Mouse (Mus musculus): ENCODE data around the gene Nos1.
A peak's percentile ranks its signal among the peaks of the same experiment; 100 is the strongest.
"Not testable (repeated sequence)": the region's sequence is repeated elsewhere in the genome, so short reads cannot be mapped to it uniquely, and the experiment has no call there.

Nos1 gene

GRCm38 (mm10) chr5:117840203-117840602 is 59.4 kb downstream of the Nos1 start:
- DNase-seq = peak; percentile 21

GRCm38 (mm10) chr5:117840988-117841387 is 60.2 kb downstream of the Nos1 start:
- peak; percentile 26 for DNase-seq

- DNase-seq = peak; percentile 34
These were observed 61.0 kb downstream of the Nos1 start for GRCm38 (mm10) chr5:117841651-117842347.

GRCm38 (mm10) chr5:117842699-117843098 is 61.9 kb downstream of the Nos1 start:
- DNase-seq = no peak

GRCm38 (mm10) chr5:117844611-117845010 is 63.8 kb downstream of the Nos1 start:
- DNase-seq = no peak

- no peak for DNase-seq
These were observed 69.6 kb downstream of the Nos1 start for GRCm38 (mm10) chr5:117850474-117850873.

GRCm38 (mm10) chr5:117853741-117854140 is 72.9 kb downstream of the Nos1 start:
- DNase-seq = no peak

GRCm38 (mm10) chr5:117864588-117865300 is 83.9 kb downstream of the Nos1 start:
- peak; percentile 90 for DNase-seq

- DNase-seq = no peak
These were observed 85.0 kb downstream of the Nos1 start for GRCm38 (mm10) chr5:117865876-117866275.

GRCm38 (mm10) chr5:117871614-117872013 is 90.8 kb downstream of the Nos1 start:
- DNase-seq = no peak

- DNase-seq = no peak
These were observed 93.0 kb downstream of the Nos1 start for GRCm38 (mm10) chr5:117873807-117874206.

GRCm38 (mm10) chr5:117874236-117874635 is 93.4 kb downstream of the Nos1 start:
- no peak for DNase-seq

GRCm38 (mm10) chr5:117879136-117879535 is 98.3 kb downstream of the Nos1 start:
- no peak for DNase-seq

GRCm38 (mm10) chr5:117880916-117881555 is 100.2 kb downstream of the Nos1 start:
- DNase-seq = peak; percentile 33

GRCm38 (mm10) chr5:117882411-117882810 is 101.6 kb downstream of the Nos1 start:
- not testable (repeated sequence) for DNase-seq

- no peak for DNase-seq
These were observed 104.2 kb downstream of the Nos1 start for GRCm38 (mm10) chr5:117884991-117885390.

- no peak for DNase-seq
These were observed 107.3 kb downstream of the Nos1 start for GRCm38 (mm10) chr5:117888126-117888525.

- no peak for DNase-seq
These were observed 108.1 kb downstream of the Nos1 start for GRCm38 (mm10) chr5:117888946-117889345.

- no peak for DNase-seq
These were observed 108.7 kb downstream of the Nos1 start for GRCm38 (mm10) chr5:117889571-117889970.

GRCm38 (mm10) chr5:117890871-117891270 is 110.0 kb downstream of the Nos1 start:
- no peak for DNase-seq

- DNase-seq = no peak
These were observed 110.7 kb downstream of the Nos1 start for GRCm38 (mm10) chr5:117891545-117891944.

- DNase-seq = no peak
These were observed 113.2 kb downstream of the Nos1 start for GRCm38 (mm10) chr5:117894050-117894449.

GRCm38 (mm10) chr5:117898055-117898806 is 117.4 kb downstream of the Nos1 start:
- DNase-seq = no peak

Data from layer of hippocampus, adult 9-11 months (tissue).